Mouse (Mus musculus) intestine, embryonic 14.5 days (tissue): ENCODE results near the gene Nlrp6. TPM values are rescaled to one million over a fixed set of nuclear protein-coding genes. Genes with fewer than 3 reads are reported as not detected.

Experiments
- ATAC-seq: fragments of 200-750 bp; cut with Nextera tagmentation; replicated peaks from 2 replicates; pipeline ENCODE4 v1.8.0; 2017; ENCODE audit warnings: low read depth, moderate number of reproducible peaks, moderate TSS enrichment, moderate library complexity; ENCODE audit not compliant: low FRiP score, low TSS enrichment
- DNase-seq: peaks from one replicate; pipeline ENCODE4 v3.0.0-alpha.2; 2018; ENCODE audit warnings: low spot score
- H3K27ac ChIP-seq: fragments of 300-500 bp; sonication (generic); 2 replicates; pipeline ENCODE4 v1.5.1; 2014; ENCODE audit warnings: low read depth, mild to moderate bottlenecking, control low read depth
- H3K27me3 ChIP-seq: fragments of 300-500 bp; sonication (generic); replicated peaks from 2 replicates; pipeline ENCODE4 v1.6.1; 2014; ENCODE audit warnings: low read length, control low read depth; ENCODE audit not compliant: control insufficient read depth, insufficient read depth
- H3K36me3 ChIP-seq: fragments of 300-500 bp; sonication (generic); 2 replicates; pipeline ENCODE4 v1.6.1; 2014; ENCODE audit warnings: low read length, control low read depth; ENCODE audit not compliant: control insufficient read depth, insufficient read depth
- H3K4me1 ChIP-seq: fragments of 300-500 bp; sonication (generic); replicated peaks from 2 replicates; pipeline ENCODE4 v1.6.1; 2014; ENCODE audit warnings: low read length, control low read depth, mixed read lengths; ENCODE audit not compliant: control insufficient read depth, insufficient read depth
- H3K4me2 ChIP-seq: fragments of 300-500 bp; sonication (generic); 2 replicates; pipeline ENCODE4 v1.6.1; 2014; ENCODE audit warnings: low read length
- H3K4me3 ChIP-seq: fragments of 300-500 bp; sonication (generic); 2 replicates; pipeline ENCODE4 v1.5.1; 2014; ENCODE audit warnings: low read depth, low read length, control low read depth, mixed read lengths
- H3K9ac ChIP-seq: fragments of 300-500 bp; sonication (generic); 2 replicates; pipeline ENCODE4 v1.6.1; 2014; ENCODE audit warnings: mild to moderate bottlenecking, low read length
- H3K9me3 ChIP-seq: fragments of 300-500 bp; sonication (generic); 2 replicates; pipeline ENCODE4 v1.6.1; 2016; ENCODE audit warnings: low read length, control low read depth; ENCODE audit not compliant: control insufficient read depth
- WGBS: fragments of 180-500 bp; shearing (Covaris S2); extraction: QIAGEN DNeasy Blood & Tissue Kit; methylation state at CpG from one replicate; pipeline ENCODE4 v1.1.7; 2014; 5-methylcytosine and 5-hydroxymethylcytosine counted together
- polyA plus RNA-seq: library from polyadenylated mRNA; unstranded; fragments of >200 nt; fragmentation: Nextera tagmentation; extraction: Ambion mirVana; gene quantifications from 2 replicates; pipeline ENCODE4 v1.2.1, GENCODE M21; 2014

Nlrp6 gene
- polyA plus RNA-seq, 1 experiment from 2014 or later: 18.4 TPM

- Histone ChIP-seq H3K4me3 (peak within 1 kb of the TSS; percentile 54), H3K4me2 (peak within 1 kb of the TSS; percentile 82), H3K9me3 (no peaks in the 10 kb centered on the region), H3K27me3 (no peaks in the 10 kb centered on the region), H3K36me3 (peaks cover 22% of the 10 kb centered on the region), H3K27ac (peak within 1 kb of the TSS; percentile 88), H3K4me1 (peaks cover 38% of the 10 kb centered on the region), H3K9ac (peak within 1 kb of the TSS; percentile 72)
- ATAC-seq (peak; percentile 87), DNase-seq (peak; percentile 95)
- WGBS: 3% methylated on average over 33 of the region's 33 CpGs
Observed at GRCm38 (mm10) chr7:140941222-140942051, 20.7 kb downstream of the Nlrp6 start, which contains the start of gene Pgghg. TSS of gene Pgghg (plus strand) at chr7:140941391.

DNA sequence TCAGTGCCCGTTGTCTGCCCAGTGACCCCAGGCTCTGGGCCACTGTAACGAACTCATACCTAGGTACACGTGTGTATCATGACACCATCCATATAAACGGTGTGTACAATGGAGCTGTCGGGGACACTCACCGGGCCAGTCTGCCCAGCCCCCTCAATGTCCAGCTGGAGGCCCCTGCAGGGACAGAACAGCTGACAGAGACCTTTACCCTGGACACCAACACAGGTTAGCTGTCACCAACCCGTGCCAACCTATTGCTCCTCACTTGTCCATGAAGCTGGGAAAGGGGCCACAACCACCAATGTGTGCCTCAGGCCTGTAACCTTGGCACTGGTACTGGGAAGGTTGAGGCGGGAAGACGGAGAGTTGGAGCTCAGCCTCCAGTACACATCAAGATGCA lies 21.6 kb downstream of the Nlrp6 start:
- Histone ChIP-seq H3K4me3 (peak overlapping the region; percentile 54), H3K36me3 (peaks cover 29% of the 10 kb centered on the region), H3K27ac (peak overlapping the region; percentile 88), H3K4me1 (peaks cover 38% of the 10 kb centered on the region), H3K27me3 (no peaks in the 10 kb centered on the region), H3K9ac (peak overlapping the region; percentile 72), H3K9me3 (no peaks in the 10 kb centered on the region), H3K4me2 (peak overlapping the region; percentile 82)
- 48% methylated on average over 9 of the region's 9 CpGs for WGBS
- ATAC-seq (0 out of 2 replicates have a peak, but pooled peaks have one; percentile 3), DNase-seq (no peak)

- no peaks in the 10 kb centered on the region for H3K27me3 ChIP-seq
- H3K9ac ChIP-seq: no peak overlapping the region; the same call in 1 of the 2 replicates
- H3K27ac ChIP-seq: peak overlapping the region; percentile 88; the same call in 1 of the 2 replicates
- peaks cover 38% of the 10 kb centered on the region for H3K4me1 ChIP-seq
- peaks cover 33% of the 10 kb centered on the region for H3K36me3 ChIP-seq
- DNase-seq (no peak), ATAC-seq (no peak)
- peak overlapping the region; percentile 82 for H3K4me2 ChIP-seq
- peak overlapping the region; percentile 54; the same call in 1 of the 2 replicates for H3K4me3 ChIP-seq
- H3K9me3 ChIP-seq: no peaks in the 10 kb centered on the region
- WGBS: 88% methylated on average over 10 of the region's 10 CpGs
Observed at GRCm38 (mm10) chr7:140942811-140943210, 22.1 kb downstream of the Nlrp6 start.

GRCm38 (mm10) chr7:140943356-140943755 lies 22.7 kb downstream of the Nlrp6 start:
- Histone ChIP-seq H3K9ac (no peak overlapping the region), H3K27me3 (no peaks in the 10 kb centered on the region), H3K27ac (peak overlapping the region; percentile 88; the same call in 1 of the 2 replicates), H3K9me3 (no peaks in the 10 kb centered on the region), H3K4me1 (peaks cover 38% of the 10 kb centered on the region), H3K4me2 (no peak overlapping the region), H3K4me3 (no peak overlapping the region), H3K36me3 (peaks cover 39% of the 10 kb centered on the region)
- WGBS: 51% methylated on average over 4 of the region's 4 CpGs
- ATAC-seq (no peak), DNase-seq (no peak)

DNA sequence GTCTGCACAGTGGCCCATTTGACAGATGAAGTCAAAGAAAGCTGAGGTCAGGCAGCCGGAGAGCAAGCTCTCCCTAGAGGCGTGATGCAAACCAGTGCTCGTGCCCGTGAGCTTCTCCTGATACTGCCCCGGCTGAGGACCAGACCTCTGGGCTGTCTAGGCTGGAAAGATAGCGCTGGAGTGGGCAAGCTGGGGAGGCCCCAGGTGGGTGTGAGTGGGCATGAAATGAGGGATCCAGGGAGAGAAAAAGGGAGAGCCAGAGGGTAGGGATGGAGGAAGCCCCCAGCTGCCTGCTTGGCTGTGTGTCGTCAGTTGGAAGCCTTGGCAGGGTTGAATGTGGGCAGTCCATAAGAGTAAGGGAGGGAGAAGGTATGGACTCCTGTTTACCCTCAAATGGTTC lies 23.5 kb downstream of the Nlrp6 start:
- Histone ChIP-seq H3K9me3 (no peaks in the 10 kb centered on the region), H3K27ac (no peak overlapping the region), H3K4me3 (no peak overlapping the region), H3K4me2 (no peak overlapping the region), H3K4me1 (peaks cover 35% of the 10 kb centered on the region), H3K36me3 (peaks cover 48% of the 10 kb centered on the region), H3K27me3 (no peaks in the 10 kb centered on the region), H3K9ac (no peak overlapping the region)
- ATAC-seq: no peak
- 92% methylated on average over 7 of the region's 7 CpGs for WGBS
- DNase-seq: no peak

DNA sequence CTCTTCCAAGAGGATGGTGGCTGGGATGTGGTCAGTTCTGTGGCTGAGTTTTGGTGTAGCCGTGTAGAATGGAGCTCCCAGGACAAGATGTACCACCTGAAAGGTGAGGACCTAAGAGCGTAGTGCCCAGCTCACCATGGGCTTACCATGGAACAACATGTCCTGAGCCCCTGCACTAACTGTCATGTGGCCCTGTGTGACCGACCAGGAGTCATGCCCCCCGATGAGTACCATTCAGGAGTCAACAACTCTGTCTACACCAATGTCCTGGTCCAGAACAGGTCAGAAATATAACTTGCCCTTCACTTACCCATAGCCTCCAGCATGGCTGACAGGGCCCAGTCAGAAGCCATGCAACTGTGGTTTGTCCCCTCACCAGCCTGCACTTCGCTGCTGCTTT lies 24.5 kb downstream of the Nlrp6 start:
- Histone ChIP-seq H3K4me1 (peaks cover 30% of the 10 kb centered on the region), H3K4me3 (no peak overlapping the region), H3K9ac (no peak overlapping the region), H3K4me2 (no peak overlapping the region), H3K27ac (no peak overlapping the region), H3K9me3 (no peaks in the 10 kb centered on the region), H3K36me3 (peaks cover 55% of the 10 kb centered on the region), H3K27me3 (no peaks in the 10 kb centered on the region)
- 91% methylated on average over 5 of the region's 5 CpGs for WGBS
- DNase-seq (no peak), ATAC-seq (no peak)

DNA sequence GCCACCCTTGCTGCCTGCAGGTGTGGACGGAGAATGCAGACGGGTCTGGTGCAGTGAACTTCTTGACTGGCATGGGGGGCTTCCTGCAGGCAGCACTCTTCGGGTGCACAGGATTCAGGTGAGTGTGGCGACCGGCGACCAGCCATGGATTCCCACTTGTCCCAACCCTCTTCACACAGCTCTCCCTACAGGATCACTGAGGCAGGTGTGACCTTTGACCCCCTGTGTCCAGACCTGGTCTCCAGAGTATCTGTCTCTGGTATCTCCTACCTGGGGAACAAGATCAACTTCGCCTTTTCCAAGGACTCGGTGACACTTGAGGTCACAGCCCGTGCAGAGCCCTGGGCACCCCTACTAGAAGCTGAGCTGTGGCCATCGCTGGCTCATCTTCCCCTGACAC lies 25.6 kb downstream of the Nlrp6 start:
- no peaks in the 10 kb centered on the region for H3K27me3 ChIP-seq
- 93% methylated on average over 10 of the region's 10 CpGs for WGBS
- no peak overlapping the region for H3K4me2 ChIP-seq
- ATAC-seq (no peak), DNase-seq (no peak)
- H3K4me3 ChIP-seq: no peak overlapping the region
- peaks cover 30% of the 10 kb centered on the region for H3K4me1 ChIP-seq
- no peak overlapping the region for H3K9ac ChIP-seq
- H3K27ac ChIP-seq: no peak overlapping the region
- H3K36me3 ChIP-seq: peaks cover 55% of the 10 kb centered on the region
- no peaks in the 10 kb centered on the region for H3K9me3 ChIP-seq

DNA sequence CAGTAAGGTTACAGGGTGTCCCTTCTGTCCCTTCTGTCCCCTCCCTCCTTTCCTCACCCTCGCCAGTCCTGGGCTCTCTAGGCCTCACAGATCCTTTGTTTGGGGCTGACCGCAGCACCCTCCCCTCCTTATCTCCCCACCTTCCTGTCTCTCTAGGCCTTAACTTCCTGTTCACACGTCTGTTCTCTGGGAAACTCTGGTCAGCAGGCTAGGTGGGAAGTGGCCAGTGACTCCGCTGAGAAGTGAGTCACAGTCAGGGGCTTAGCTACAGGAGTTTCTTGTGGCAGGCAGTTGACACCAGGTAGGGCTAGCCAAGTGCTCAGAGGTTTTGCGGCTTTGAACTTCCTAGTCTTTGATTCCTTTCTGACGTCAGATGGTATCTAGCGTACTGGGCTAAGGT lies 26.3 kb downstream of the Nlrp6 start:
- Histone ChIP-seq H3K27ac (no peak overlapping the region), H3K9me3 (no peaks in the 10 kb centered on the region), H3K36me3 (peaks cover 55% of the 10 kb centered on the region), H3K4me1 (peaks cover 33% of the 10 kb centered on the region), H3K9ac (no peak overlapping the region), H3K4me2 (no peak overlapping the region), H3K4me3 (no peak overlapping the region), H3K27me3 (no peaks in the 10 kb centered on the region)
- WGBS: 59% methylated on average over 7 of the region's 7 CpGs
- no peak for DNase-seq
- ATAC-seq: no peak

GRCm38 (mm10) chr7:140948161-140948560 lies 27.5 kb downstream of the Nlrp6 start:
- H3K4me3 ChIP-seq: no peak overlapping the region
- no peak overlapping the region for H3K4me2 ChIP-seq
- H3K27ac ChIP-seq: no peak overlapping the region
- H3K36me3 ChIP-seq: peaks cover 59% of the 10 kb centered on the region
- no peaks in the 10 kb centered on the region for H3K27me3 ChIP-seq
- H3K4me1 ChIP-seq: peaks cover 30% of the 10 kb centered on the region
- no peak for DNase-seq
- ATAC-seq: no peak
- WGBS: 74% methylated on average over 8 of the region's 8 CpGs
- no peaks in the 10 kb centered on the region for H3K9me3 ChIP-seq
- H3K9ac ChIP-seq: no peak overlapping the region
